Mouse (Mus musculus) erythroblast, embryonic 14.5 days (primary cell): ENCODE measurements around the gene Itga7.

ENCODE experiments used
- GATA1 ChIP-seq: IDR thresholded peaks from 2 replicates; pipeline ENCODE4 v1.6.1; 2012; ENCODE audit warnings: low read length, inconsistent platforms, mixed read lengths
- TAL1 ChIP-seq: IDR thresholded peaks from 3 replicates; pipeline ENCODE4 v1.6.1; 2012; ENCODE audit warnings: low read length, inconsistent platforms, mixed read lengths

DNA sequence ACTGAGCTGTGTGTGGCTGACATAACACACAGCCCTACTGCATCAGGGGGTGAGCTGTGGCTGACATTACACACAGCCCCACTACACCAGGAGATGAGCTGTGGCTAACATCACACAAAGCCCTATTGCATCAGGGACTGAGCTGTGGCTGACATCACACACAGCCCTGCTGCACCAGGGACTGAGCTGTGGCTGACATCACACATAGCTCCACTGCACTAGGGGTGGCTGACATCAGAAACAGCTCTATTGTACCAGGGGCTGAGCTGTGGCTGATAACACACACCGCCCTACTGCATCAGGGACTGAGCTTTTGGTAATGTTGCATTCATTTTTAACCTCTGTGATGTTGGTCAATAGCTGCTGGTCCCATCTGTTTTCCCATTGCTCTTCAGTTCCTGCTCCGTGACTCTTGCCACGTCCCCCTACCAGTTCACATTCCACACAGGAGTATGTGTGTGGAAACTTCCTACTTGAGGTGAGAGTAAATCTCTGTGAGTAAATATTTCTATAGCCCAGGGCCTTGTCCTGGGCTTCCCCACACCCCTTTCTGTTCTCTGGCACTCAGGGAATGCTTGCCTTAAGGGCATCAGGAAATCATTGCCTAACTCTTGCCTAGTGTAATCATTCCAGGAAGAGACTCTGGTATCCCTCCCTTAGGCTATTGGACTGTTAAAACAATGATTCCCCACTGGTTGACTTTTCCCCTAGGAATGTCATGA, 47.2 kb downstream of the Itga7 start:
- TF ChIP-seq GATA1: no peak
- TF ChIP-seq TAL1: no peak
